Mouse (Mus musculus) neural tube, embryonic 11.5 days (tissue): ENCODE results near the gene Adssl1. TPM values are rescaled to one million over a fixed set of nuclear protein-coding genes. Genes with fewer than 3 reads are reported as not detected.
A peak's percentile ranks its signal among the peaks of the same experiment; 100 is the strongest.

ENCODE experiments used
- ATAC-seq: fragments of 200-750 bp; cut with Nextera tagmentation; 2 replicates; pipeline ENCODE4 v1.8.0; 2017; ENCODE audit warnings: moderate number of reproducible peaks, mild to moderate bottlenecking, moderate TSS enrichment, moderate library complexity; ENCODE audit not compliant: insufficient read depth, low FRiP score, low TSS enrichment
- DNase-seq: peaks from one replicate; pipeline ENCODE4 v3.0.0-alpha.2; 2015; ENCODE audit warnings: low spot score
- H3K27ac ChIP-seq: fragments of 300-500 bp; sonication (generic); 2 replicates; pipeline ENCODE4 v1.5.1; 2014; ENCODE audit warnings: low read depth, mild to moderate bottlenecking, low read length
- H3K27me3 ChIP-seq: fragments of 300-500 bp; sonication (generic); 2 replicates; pipeline ENCODE4 v1.6.1; 2014; ENCODE audit warnings: mild to moderate bottlenecking, low read length, mixed read lengths; ENCODE audit not compliant: control insufficient read depth, insufficient read depth
- H3K36me3 ChIP-seq: fragments of 300-500 bp; sonication (generic); 2 replicates; pipeline ENCODE4 v1.6.1; 2014; ENCODE audit warnings: mild to moderate bottlenecking, low read length, moderate library complexity, mixed read lengths; ENCODE audit not compliant: control insufficient read depth, insufficient read depth
- H3K4me1 ChIP-seq: fragments of 300-500 bp; sonication (generic); 2 replicates; pipeline ENCODE4 v1.6.1; 2014; ENCODE audit warnings: low read length, mixed read lengths; ENCODE audit not compliant: control insufficient read depth, insufficient read depth
- H3K4me2 ChIP-seq: fragments of 300-500 bp; sonication (generic); 2 replicates; pipeline ENCODE4 v1.6.1; 2014; ENCODE audit warnings: low read depth, mild to moderate bottlenecking, moderate library complexity
- H3K4me3 ChIP-seq: fragments of 300-500 bp; sonication (generic); 2 replicates; pipeline ENCODE4 v1.5.1; 2014; ENCODE audit warnings: low read depth, low read length
- H3K9ac ChIP-seq: fragments of 300-500 bp; sonication (generic); 2 replicates; pipeline ENCODE4 v1.6.1; 2014; ENCODE audit warnings: mild to moderate bottlenecking, low read length
- H3K9me3 ChIP-seq: fragments of 300-500 bp; sonication (generic); 2 replicates; pipeline ENCODE4 v1.6.1; 2016; ENCODE audit warnings: low read length; ENCODE audit not compliant: control insufficient read depth
- WGBS: fragments of 180-500 bp; shearing (Covaris S2); extraction: QIAGEN DNeasy Blood & Tissue Kit; methylation state at CpG from one replicate; pipeline ENCODE4 v1.1.7; 2014; 5-methylcytosine and 5-hydroxymethylcytosine counted together
- polyA plus RNA-seq: library from polyadenylated mRNA; unstranded; fragments of >200 nt; fragmentation: Nextera tagmentation; extraction: Ambion mirVana; gene quantifications from 2 replicates; pipeline ENCODE4 v1.2.1, GENCODE M21; 2014

The Adssl1 gene
- polyA plus RNA-seq, 1 experiment from 2014 or later, result 4.6 TPM

GRCm38 (mm10) chr12:112609031-112609430 lies 10.8 kb upstream of the Adssl1 start:
- ATAC-seq (no peak), DNase-seq (no peak)
- Histone ChIP-seq H3K4me3 (no peak overlapping the region), H3K27me3 (no peaks in the 10 kb centered on the region), H3K4me2 (no peak overlapping the region), H3K9me3 (no peaks in the 10 kb centered on the region), H3K36me3 (no peaks in the 10 kb centered on the region; the same call in 1 of the 2 replicates), H3K4me1 (no peaks in the 10 kb centered on the region), H3K27ac (no peak overlapping the region), H3K9ac (no peak overlapping the region; the same call in 1 of the 2 replicates)
- WGBS, result 92% methylated on average over 10 of the region's 10 CpGs

GRCm38 (mm10) chr12:112616668-112617067 lies 3.2 kb upstream of the Adssl1 start:
- Histone ChIP-seq H3K9me3 (no peaks in the 10 kb centered on the region), H3K27me3 (peaks cover 19% of the 10 kb centered on the region), H3K4me1 (peaks cover 16% of the 10 kb centered on the region), H3K9ac (no peak overlapping the region), H3K36me3 (no peaks in the 10 kb centered on the region), H3K4me2 (no peak overlapping the region), H3K4me3 (no peak overlapping the region), H3K27ac (no peak overlapping the region)
- no peak for DNase-seq
- no peak for ATAC-seq
- WGBS, result 50% methylated on average over 9 of the region's 9 CpGs

- DNase-seq (no peak), ATAC-seq (no peak)
- 87% methylated on average over 11 of the region's 11 CpGs for WGBS
- Histone ChIP-seq H3K4me1 (peaks cover 16% of the 10 kb centered on the region), H3K36me3 (no peaks in the 10 kb centered on the region), H3K4me2 (no peak overlapping the region), H3K27me3 (peaks cover 19% of the 10 kb centered on the region), H3K9ac (no peak overlapping the region), H3K27ac (no peak overlapping the region), H3K9me3 (no peaks in the 10 kb centered on the region), H3K4me3 (no peak overlapping the region)
Measured at GRCm38 (mm10) chr12:112617184-112617583, 2.7 kb upstream of the Adssl1 start.

- ATAC-seq (peak; percentile 68), DNase-seq (peak; percentile 82)
- Histone ChIP-seq H3K4me2 (no peak overlapping the region), H3K9me3 (no peaks in the 10 kb centered on the region), H3K9ac (no peak overlapping the region), H3K36me3 (no peaks in the 10 kb centered on the region), H3K4me3 (no peak overlapping the region), H3K4me1 (peaks cover 16% of the 10 kb centered on the region), H3K27me3 (peaks cover 19% of the 10 kb centered on the region), H3K27ac (no peak overlapping the region)
- WGBS, result 13% methylated on average over 8 of the region's 8 CpGs
Measured at GRCm38 (mm10) chr12:112617898-112618380, 1.9 kb upstream of the Adssl1 start.

- 26% methylated on average over 13 of the region's 13 CpGs for WGBS
Measured at GRCm38 (mm10) chr12:112618981-112619685, 712 bp upstream of the Adssl1 start.

GRCm38 (mm10) chr12:112620354-112621061 lies 663 bp downstream of the Adssl1 start:
- DNase-seq, result no peak
- no peaks in the 10 kb centered on the region for H3K9me3 ChIP-seq
- no peak overlapping the region for H3K27ac ChIP-seq
- 15% methylated on average over 16 of the region's 16 CpGs for WGBS
- H3K36me3 ChIP-seq, result no peaks in the 10 kb centered on the region
- no peak for ATAC-seq
- H3K4me1 ChIP-seq, result peaks cover 16% of the 10 kb centered on the region
- H3K4me3 ChIP-seq, result peak overlapping the region; percentile 43
- H3K4me2 ChIP-seq, result peak overlapping the region; percentile 95
- H3K27me3 ChIP-seq, result peaks cover 19% of the 10 kb centered on the region
- peak overlapping the region; percentile 69 for H3K9ac ChIP-seq

More at GRCm38 (mm10) chr12:112618981-112619685, 712 bp upstream of the Adssl1 start:
- peak overlapping the region; percentile 43; the same call in 1 of the 2 replicates for H3K4me3 ChIP-seq
- H3K4me1 ChIP-seq, result peaks cover 16% of the 10 kb centered on the region
- no peak overlapping the region for H3K27ac ChIP-seq
- peaks cover 19% of the 10 kb centered on the region for H3K27me3 ChIP-seq
- H3K4me2 ChIP-seq, result peak overlapping the region; percentile 95
- no peaks in the 10 kb centered on the region for H3K36me3 ChIP-seq
- H3K9ac ChIP-seq, result no peak overlapping the region
- no peak for DNase-seq
- H3K9me3 ChIP-seq, result no peaks in the 10 kb centered on the region
- no peak for ATAC-seq

GRCm38 (mm10) chr12:112621900-112622299 lies 2.1 kb downstream of the Adssl1 start:
- Histone ChIP-seq H3K4me3 (no peak overlapping the region), H3K4me2 (no peak overlapping the region), H3K27ac (no peak overlapping the region), H3K9ac (no peak overlapping the region), H3K4me1 (peaks cover 16% of the 10 kb centered on the region), H3K36me3 (no peaks in the 10 kb centered on the region), H3K9me3 (no peaks in the 10 kb centered on the region), H3K27me3 (peaks cover 19% of the 10 kb centered on the region)
- 77% methylated on average over 3 of the region's 3 CpGs for WGBS
- ATAC-seq (no peak), DNase-seq (no peak)

GRCm38 (mm10) chr12:112623742-112624141 lies 3.9 kb downstream of the Adssl1 start:
- H3K4me1 ChIP-seq, result peaks cover 16% of the 10 kb centered on the region
- H3K36me3 ChIP-seq, result no peaks in the 10 kb centered on the region
- peak; percentile 80 for DNase-seq
- no peak; the same call in 1 of the 2 replicates for ATAC-seq
- WGBS, result 19% methylated on average over 2 of the region's 2 CpGs
- H3K27me3 ChIP-seq, result peaks cover 19% of the 10 kb centered on the region
- H3K4me2 ChIP-seq, result no peak overlapping the region
- H3K9ac ChIP-seq, result no peak overlapping the region
- no peak overlapping the region for H3K4me3 ChIP-seq
- no peak overlapping the region for H3K27ac ChIP-seq
- H3K9me3 ChIP-seq, result no peaks in the 10 kb centered on the region
